Mouse (Mus musculus) myocyte (in vitro differentiated cells): ENCODE measurements at regions not wholly inside any gene's neighbourhood (a gene's known extent, or its start where the extent isn't known, plus 50 kb on each side); places are given as distances from the start of the nearest gene placed in this dataset.

Source experiments
- CEBPB ChIP-seq: IDR thresholded peaks from 2 replicates; pipeline ENCODE4 v1.6.1; 2011; ENCODE audit warnings: mild to moderate bottlenecking, moderate library complexity; ENCODE audit not compliant: poor library complexity, insufficient read depth, severe bottlenecking
- POLR2A ChIP-seq: IDR thresholded peaks from one replicate; pipeline ENCODE4 v1.6.1; 2011; ENCODE audit warnings: low read depth, mild to moderate bottlenecking, control low read depth, moderate library complexity; ENCODE audit not compliant: insufficient read length
- USF1 ChIP-seq: IDR thresholded peaks from one replicate; pipeline ENCODE4 v1.6.1; 2011; ENCODE audit warnings: low read depth, mild to moderate bottlenecking, control low read depth, moderate library complexity

- TF ChIP-seq POLR2A (no peak), CEBPB (no peak), USF1 (no peak)
Observed at GRCm38 (mm10) chr11:48377269-48377668, 388.5 kb upstream of the Sgcd start.
